Mouse (Mus musculus): ENCODE measurements at regions not wholly inside any gene's neighbourhood (a gene's known extent, or its start where the extent isn't known, plus 50 kb on each side); places are given as distances from the start of the nearest gene placed in this dataset.

- TF ChIP-seq CTCF (IDR thresholded peaks at IDR 0.05): no peak
- intact Hi-C loops (cut with DNase I): no loop called here
- no peak for DNase-seq
- Histone ChIP-seq H3K27ac (no peak overlapping the region), H3K4me3 (no peak overlapping the region)
Measured at GRCm38 (mm10) chr2:131755107-131755506, 104.4 kb downstream of the Erv3 start.

GRCm38 (mm10) chr2:131753436-131753835, 106.1 kb downstream of the Erv3 start:
- H3K4me3 ChIP-seq: no peak overlapping the region
- no peak overlapping the region for H3K27ac ChIP-seq
- no peak for DNase-seq
- TF ChIP-seq CTCF (IDR thresholded peaks at IDR 0.05): no peak
- intact Hi-C loops (cut with DNase I): no loop called here

- TF ChIP-seq CTCF (IDR thresholded peaks at IDR 0.05): no peak
- DNase-seq: no peak
- Histone ChIP-seq H3K4me3 (no peak overlapping the region), H3K27ac (no peak overlapping the region)
- intact Hi-C loops (cut with DNase I): no loop called here
Measured at GRCm38 (mm10) chr2:131750679-131751078, 108.9 kb downstream of the Erv3 start.

GRCm38 (mm10) chr2:131750206-131750605, 109.3 kb downstream of the Erv3 start:
- no peak for DNase-seq
- intact Hi-C loops (cut with DNase I): no loop called here
- no peak for TF ChIP-seq CTCF (IDR thresholded peaks at IDR 0.05)
- H3K4me3 ChIP-seq: no peak overlapping the region
- no peak overlapping the region for H3K27ac ChIP-seq

GRCm38 (mm10) chr2:131749746-131750145, 109.8 kb downstream of the Erv3 start:
- H3K27ac ChIP-seq: no peak overlapping the region
- no peak overlapping the region for H3K4me3 ChIP-seq
- no peak for TF ChIP-seq CTCF (IDR thresholded peaks at IDR 0.05)
- DNase-seq: no peak
- intact Hi-C loops (cut with DNase I): no loop called here

GRCm38 (mm10) chr2:131748791-131749190, 110.8 kb downstream of the Erv3 start:
- no peak overlapping the region for H3K4me3 ChIP-seq
- no peak overlapping the region for H3K27ac ChIP-seq
- intact Hi-C loops (cut with DNase I): no loop called here
- TF ChIP-seq CTCF (IDR thresholded peaks at IDR 0.05): no peak
- DNase-seq: no peak

- intact Hi-C loops (cut with DNase I): no loop called here
- no peak for TF ChIP-seq CTCF (IDR thresholded peaks at IDR 0.05)
- no peak overlapping the region for H3K27ac ChIP-seq
- DNase-seq: no peak
- no peak overlapping the region for H3K4me3 ChIP-seq
Measured at GRCm38 (mm10) chr2:131747707-131748106, 111.8 kb downstream of the Erv3 start.

GRCm38 (mm10) chr2:131745381-131745895, 114.1 kb downstream of the Erv3 start:
- no peak overlapping the region for H3K4me3 ChIP-seq
- DNase-seq: no peak
- no peak overlapping the region for H3K27ac ChIP-seq
- intact Hi-C loops (cut with DNase I): no loop called here
- no peak for TF ChIP-seq CTCF (IDR thresholded peaks at IDR 0.05)

- TF ChIP-seq CTCF (IDR thresholded peaks at IDR 0.05): no peak
- intact Hi-C loops (cut with DNase I): no loop called here
- H3K27ac ChIP-seq: no peak overlapping the region
- no peak for DNase-seq
- H3K4me3 ChIP-seq: no peak overlapping the region
Measured at GRCm38 (mm10) chr2:131744957-131745356, 114.6 kb downstream of the Erv3 start.

GRCm38 (mm10) chr2:131740456-131740855, 119.1 kb downstream of the Erv3 start:
- intact Hi-C loops (cut with DNase I): no loop called here
- DNase-seq: no peak
- H3K27ac ChIP-seq: no peak overlapping the region
- TF ChIP-seq CTCF (IDR thresholded peaks at IDR 0.05): no peak
- no peak overlapping the region for H3K4me3 ChIP-seq

GRCm38 (mm10) chr2:131739022-131739421, 120.5 kb downstream of the Erv3 start:
- intact Hi-C loops (cut with DNase I): no loop called here
- TF ChIP-seq CTCF (IDR thresholded peaks at IDR 0.05): no peak
- H3K4me3 ChIP-seq: no peak overlapping the region
- H3K27ac ChIP-seq: no peak overlapping the region
- no peak for DNase-seq

- no peak overlapping the region for H3K4me3 ChIP-seq
- TF ChIP-seq CTCF (IDR thresholded peaks at IDR 0.05): no peak
- intact Hi-C loops (cut with DNase I): no loop called here
- H3K27ac ChIP-seq: no peak overlapping the region
- DNase-seq: no peak
Measured at GRCm38 (mm10) chr2:131734740-131735378, 124.7 kb downstream of the Erv3 start.

GRCm38 (mm10) chr2:131726533-131726932, 133.0 kb downstream of the Erv3 start:
- Histone ChIP-seq H3K27ac (no peak overlapping the region), H3K4me3 (no peak overlapping the region)
- intact Hi-C loops (cut with DNase I): no loop called here
- TF ChIP-seq CTCF (IDR thresholded peaks at IDR 0.05): no peak
- DNase-seq: no peak

Measured in gastrocnemius, adult 2 months (tissue).